In genomic region chr7:67648376-67648775, GRCm38 (mm10) we compare ENCODE assay signal across 10 mouse cellular contexts. TPM values are rescaled to one million over a fixed set of nuclear protein-coding genes. Genes with fewer than 3 reads are reported as not detected.
DNase-seq lines count a peak whose midpoint lies in the region; ATAC-seq and TF ChIP-seq lines count a peak whose summit lies in the region.
"Had no signal": no experiment of that assay in that cellular context is flagged by ENCODE, and none has a peak within 500 bp of the region (broad histone marks: within the 10 kb centered on the region; RNA-seq: fewer than 3 reads in every experiment).

No protein-coding gene starts in this region.

- no peak for ATAC-seq in lung, embryonic 14.5 days (ENCODE audit: insufficient read depth)
- no peak for ATAC-seq in embryonic facial prominence, embryonic 13.5 days (ENCODE audit: insufficient number of reproducible peaks, insufficient read depth, low FRiP score, low TSS enrichment, low read depth)
- ATAC-seq in hindbrain, embryonic 16.5 days, result no peak
- ATAC-seq in neural tube, embryonic 15.5 days (ENCODE audit: low FRiP score), result no peak

- WGBS in lung, embryonic 14.5 days, result 51% methylated on average over 4 of the region's 4 CpGs
- 60% methylated on average over 4 of the region's 4 CpGs for WGBS in embryonic facial prominence, embryonic 13.5 days
- 77% methylated on average over 4 of the region's 4 CpGs for WGBS in hindbrain, embryonic 16.5 days
- 77% methylated on average over 4 of the region's 4 CpGs for WGBS in neural tube, embryonic 15.5 days

- H3K4me3 ChIP-seq in lung, embryonic 14.5 days (ENCODE audit: low read depth, low read length), result peak overlapping the region; percentile 44
- peak overlapping the region; percentile 59 for H3K4me3 ChIP-seq in embryonic facial prominence, embryonic 13.5 days
- no peak overlapping the region for H3K4me3 ChIP-seq in hindbrain, embryonic 16.5 days (ENCODE audit: low read length)
- no peak overlapping the region for H3K4me3 ChIP-seq in neural tube, embryonic 15.5 days (replicated peaks)

- DNase-seq in lung, embryonic 14.5 days, result no peak
- DNase-seq in lung, postnatal 36 days, result no peak
- no peak for DNase-seq in cerebellum, postnatal 4 days (ENCODE audit: low spot score in 2 of 2)
- no peak for DNase-seq in frontal cortex, postnatal 36 days (ENCODE audit: low spot score in 2 of 2)
- DNase-seq: cerebellum, adult 9-11 months; kidney, postnatal 4 days; thymus, adult 18-20 months had no signal

- peak overlapping the region; percentile 56 for H3K4me2 ChIP-seq in lung, embryonic 14.5 days
- H3K4me2 ChIP-seq in embryonic facial prominence, embryonic 13.5 days, result peak overlapping the region; percentile 63
- H3K4me2 ChIP-seq in hindbrain, embryonic 16.5 days (ENCODE audit: low read length), result peak overlapping the region; percentile 48; the same call in 1 of the 2 replicates
- peak overlapping the region; percentile 46 for H3K4me2 ChIP-seq in neural tube, embryonic 15.5 days

- H3K27ac ChIP-seq in lung, embryonic 14.5 days (ENCODE audit: low read depth), result no peak overlapping the region
- H3K27ac ChIP-seq in embryonic facial prominence, embryonic 13.5 days, result no peak overlapping the region
- H3K27ac ChIP-seq in hindbrain, embryonic 16.5 days (ENCODE audit: low read depth, low read length), result no peak overlapping the region
- H3K27ac ChIP-seq in neural tube, embryonic 15.5 days (replicated peaks), result no peak overlapping the region

- no peaks in the 10 kb centered on the region for H3K36me3 ChIP-seq in lung, embryonic 14.5 days (ENCODE audit: insufficient read depth)
- no peaks in the 10 kb centered on the region for H3K36me3 ChIP-seq in embryonic facial prominence, embryonic 13.5 days
- H3K36me3 ChIP-seq in hindbrain, embryonic 16.5 days (ENCODE audit: control insufficient read depth, insufficient read depth, low read length), result no peaks in the 10 kb centered on the region
- no peaks in the 10 kb centered on the region for H3K36me3 ChIP-seq in neural tube, embryonic 15.5 days

- no peak for TF ChIP-seq CTCF in lung, embryonic 14.5 days (IDR thresholded peaks at IDR 0.05; ENCODE audit: low read depth)

- peak overlapping the region; percentile 24; the same call in 1 of the 2 replicates for H3K9ac ChIP-seq in lung, embryonic 14.5 days
- peak overlapping the region; percentile 58 for H3K9ac ChIP-seq in embryonic facial prominence, embryonic 13.5 days
- no peak overlapping the region for H3K9ac ChIP-seq in hindbrain, embryonic 16.5 days (ENCODE audit: low read depth, low read length)
- no peak overlapping the region for H3K9ac ChIP-seq in neural tube, embryonic 15.5 days (replicated peaks)

- no peaks in the 10 kb centered on the region for H3K27me3 ChIP-seq in lung, embryonic 14.5 days (ENCODE audit: insufficient read depth, low read length)
- H3K27me3 ChIP-seq in embryonic facial prominence, embryonic 13.5 days, result no peaks in the 10 kb centered on the region
- H3K27me3 ChIP-seq in hindbrain, embryonic 16.5 days (replicated peaks; ENCODE audit: control insufficient read depth, insufficient read depth, low read length), result no peaks in the 10 kb centered on the region
- H3K27me3 ChIP-seq in neural tube, embryonic 15.5 days (replicated peaks), result no peaks in the 10 kb centered on the region

- no peaks in the 10 kb centered on the region for H3K9me3 ChIP-seq in lung, embryonic 14.5 days (ENCODE audit: low read depth, low read length)
- H3K9me3 ChIP-seq in embryonic facial prominence, embryonic 13.5 days, result no peaks in the 10 kb centered on the region
- H3K9me3 ChIP-seq in hindbrain, embryonic 16.5 days (ENCODE audit: control insufficient read depth, low read length), result no peaks in the 10 kb centered on the region
- no peaks in the 10 kb centered on the region for H3K9me3 ChIP-seq in neural tube, embryonic 15.5 days (replicated peaks)

- 0 out of 2 replicates have a peak, but pooled peaks cover 9% of the 10 kb centered on the region for H3K4me1 ChIP-seq in lung, embryonic 14.5 days (ENCODE audit: insufficient read depth)
- peaks cover 54% of the 10 kb centered on the region for H3K4me1 ChIP-seq in embryonic facial prominence, embryonic 13.5 days
- H3K4me1 ChIP-seq in hindbrain, embryonic 16.5 days (ENCODE audit: control insufficient read depth, insufficient read depth, low read depth, low read length), result peaks cover 17% of the 10 kb centered on the region
- H3K4me1 ChIP-seq in neural tube, embryonic 15.5 days, result peaks cover 18% of the 10 kb centered on the region

RNA-seq across cellular contexts. Expression of gene Ttc23, which starts 1.2 kb away (rescaled TPM):
- 33.5 and 35.7 TPM in 2 replicates for polyA plus RNA-seq in lung, embryonic 14.5 days (2014; fragmentation: Nextera tagmentation; extraction: Ambion mirVana)
- polyA plus RNA-seq in embryonic facial prominence, embryonic 13.5 days (2015; fragmentation: Nextera tagmentation; extraction: Ambion mirVana), result 44.9 and 45.3 TPM in 2 replicates
- 7.6 and 9.9 TPM in 2 replicates for polyA plus RNA-seq in hindbrain, embryonic 16.5 days (2015; fragmentation: Nextera tagmentation; extraction: Ambion mirVana)
- 6.1 and 11.1 TPM in 2 replicates for polyA plus RNA-seq in neural tube, embryonic 15.5 days (2015; fragmentation: Nextera tagmentation; extraction: Ambion mirVana)

RNA-seq across cellular contexts. Expression of gene Lrrc28, which starts 3.3 kb away (rescaled TPM):
- polyA plus RNA-seq in lung, embryonic 14.5 days (2014; fragmentation: Nextera tagmentation; extraction: Ambion mirVana), result 16.2 and 16.6 TPM in 2 replicates
- polyA plus RNA-seq in embryonic facial prominence, embryonic 13.5 days (2015; fragmentation: Nextera tagmentation; extraction: Ambion mirVana), result 23.5 and 24.1 TPM in 2 replicates
- 21.1 and 21.2 TPM in 2 replicates for polyA plus RNA-seq in hindbrain, embryonic 16.5 days (2015; fragmentation: Nextera tagmentation; extraction: Ambion mirVana)
- 20.7 and 24.0 TPM in 2 replicates for polyA plus RNA-seq in neural tube, embryonic 15.5 days (2015; fragmentation: Nextera tagmentation; extraction: Ambion mirVana)

Comparison
In these comparisons a context has a peak if more than half of its experiments do, and no peak if none do; other contexts are left out.
1. H3K4me3 ChIP-seq: peak in lung, embryonic 14.5 days (single experiment) and embryonic facial prominence, embryonic 13.5 days (single experiment); none in hindbrain, embryonic 16.5 days (single experiment) and neural tube, embryonic 15.5 days (single experiment).
2. H3K9ac ChIP-seq: peak in lung, embryonic 14.5 days (single experiment) and embryonic facial prominence, embryonic 13.5 days (single experiment); none in hindbrain, embryonic 16.5 days (single experiment) and neural tube, embryonic 15.5 days (single experiment).
3. Peak in every context shown above with its lines, with median percentiles within 50 percentile points of each other: H3K4me2 ChIP-seq.